Comparison of ENCODE assay signal across 9 mouse cellular contexts in the genomic region with DNA sequence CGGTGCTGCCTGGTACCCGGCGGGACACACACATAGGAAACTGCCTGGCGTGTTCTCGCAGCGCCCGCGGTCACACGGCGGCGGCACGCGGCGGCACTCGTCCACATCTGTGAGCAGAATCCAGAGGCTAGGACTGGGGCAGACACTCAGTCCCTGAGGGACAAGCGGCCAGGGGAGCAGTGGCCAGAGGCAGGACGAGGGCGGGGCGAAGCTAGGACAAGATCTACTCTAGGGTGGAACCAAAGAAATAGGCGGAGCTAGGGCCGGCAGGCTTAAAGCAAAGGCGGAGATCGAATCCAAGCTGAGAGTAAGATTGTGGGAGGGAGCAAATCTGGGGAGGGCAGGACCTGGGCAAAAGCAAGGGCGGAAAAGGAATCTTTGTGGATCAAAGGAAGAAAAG. TPM values are rescaled to one million over a fixed set of nuclear protein-coding genes. Genes with fewer than 3 reads are reported as not detected.
DNase-seq lines count a peak whose midpoint lies in the region; ATAC-seq lines count a peak whose summit lies in the region.
"Had no signal": no experiment of that assay in that cellular context is flagged by ENCODE, and none has a peak within 500 bp of the region (broad histone marks: within the 10 kb centered on the region; RNA-seq: fewer than 3 reads in every experiment).

No protein-coding gene starts in this region.

- H3K9ac ChIP-seq in forebrain, embryonic 15.5 days (replicated peaks): no peak overlapping the region; the same call in 1 of the 2 replicates
- H3K9ac ChIP-seq in midbrain, embryonic 11.5 days (ENCODE audit: low read length): no peak overlapping the region
- H3K9ac ChIP-seq: liver, embryonic 14.5 days had no signal

- H3K4me1 ChIP-seq in forebrain, embryonic 15.5 days: peaks cover 18% of the 10 kb centered on the region
- peaks cover 44% of the 10 kb centered on the region for H3K4me1 ChIP-seq in limb, embryonic 10.5 days
- H3K4me1 ChIP-seq in midbrain, embryonic 11.5 days (ENCODE audit: control insufficient read depth, insufficient read depth, low read length): peaks cover 7% of the 10 kb centered on the region

- no peak for DNase-seq in frontal cortex, postnatal 36 days (ENCODE audit: low spot score in 2 of 2)
- DNase-seq in heart, postnatal 4 days: peak; percentile 77
- peak; percentile 74 for DNase-seq in limb, embryonic 10.5 days (ENCODE audit: low spot score)
- DNase-seq in midbrain, embryonic 11.5 days (ENCODE audit: low spot score, missing footprints): peak; percentile 91
- DNase-seq in urinary bladder, postnatal 36 days (ENCODE audit: low spot score in 2 of 2): peak; percentile 61 to 83
- DNase-seq in right cerebral cortex, postnatal 4 days: no peak

- no peaks in the 10 kb centered on the region for H3K9me3 ChIP-seq in forebrain, embryonic 15.5 days
- H3K9me3 ChIP-seq in limb, embryonic 10.5 days (replicated peaks): no peaks in the 10 kb centered on the region
- no peaks in the 10 kb centered on the region for H3K9me3 ChIP-seq in midbrain, embryonic 11.5 days (ENCODE audit: control insufficient read depth, low read length)

- H3K36me3 ChIP-seq in forebrain, embryonic 15.5 days: no peaks in the 10 kb centered on the region
- peaks cover 2% of the 10 kb centered on the region; the same call in 1 of the 2 replicates for H3K36me3 ChIP-seq in limb, embryonic 10.5 days
- no peaks in the 10 kb centered on the region for H3K36me3 ChIP-seq in midbrain, embryonic 11.5 days (ENCODE audit: control insufficient read depth, insufficient read depth, low read length)

- 4% methylated on average over 24 of the region's 24 CpGs for WGBS in forebrain, embryonic 15.5 days
- under 1% methylated on average over 24 of the region's 24 CpGs for WGBS in limb, embryonic 10.5 days
- 1% methylated on average over 24 of the region's 24 CpGs for WGBS in midbrain, embryonic 11.5 days

- 0 out of 2 replicates have a peak, but pooled peaks have one; percentile 34 for ATAC-seq in frontal cortex, adult (ENCODE audit: low TSS enrichment)
- ATAC-seq in forebrain, embryonic 15.5 days (replicated peaks): peak; percentile 46; the same call in 1 of the 2 replicates
- ATAC-seq in midbrain, embryonic 11.5 days (ENCODE audit: low FRiP score): peak; percentile 43

- H3K4me2 ChIP-seq in forebrain, embryonic 15.5 days (replicated peaks): peak overlapping the region; percentile 33
- H3K4me2 ChIP-seq in midbrain, embryonic 11.5 days: peak overlapping the region; percentile 44

- H3K27ac ChIP-seq in forebrain, embryonic 15.5 days (replicated peaks): no peak overlapping the region
- peak overlapping the region; percentile 32 for H3K27ac ChIP-seq in limb, embryonic 10.5 days
- H3K27ac ChIP-seq in midbrain, embryonic 11.5 days (ENCODE audit: low read depth, low read length): no peak overlapping the region
- H3K27ac ChIP-seq: liver, embryonic 14.5 days had no signal

- peak overlapping the region; percentile 22 for H3K4me3 ChIP-seq in forebrain, embryonic 15.5 days
- peak overlapping the region; percentile 50 for H3K4me3 ChIP-seq in limb, embryonic 10.5 days
- H3K4me3 ChIP-seq in midbrain, embryonic 11.5 days (ENCODE audit: low read depth, low read length): peak overlapping the region; percentile 25

- H3K27me3 ChIP-seq in forebrain, embryonic 15.5 days: peaks cover 54% of the 10 kb centered on the region
- peaks cover 100% of the 10 kb centered on the region for H3K27me3 ChIP-seq in limb, embryonic 10.5 days (ENCODE audit: low read depth, poor library complexity, severe bottlenecking)
- H3K27me3 ChIP-seq in midbrain, embryonic 11.5 days (ENCODE audit: control insufficient read depth, insufficient read depth, low read length): peaks cover 60% of the 10 kb centered on the region

RNA-seq across cellular contexts. Expression of gene Ltbp4, which starts 11.8 kb away (rescaled TPM):
- 13.3 and 15.0 TPM in 2 replicates for polyA plus RNA-seq in forebrain, embryonic 15.5 days (2015; fragmentation: Nextera tagmentation; extraction: Ambion mirVana)
- 100 to 1,000 TPM; 238 to 255 TPM for total RNA-seq in heart, postnatal 4 days (2021)
- polyA plus RNA-seq in limb, embryonic 10.5 days (2016; fragmentation: Nextera tagmentation; extraction: Ambion mirVana): 6.7 and 10.6 TPM in 2 replicates
- 2.9 and 5.8 TPM in 2 replicates for polyA plus RNA-seq in midbrain, embryonic 11.5 days (2014; fragmentation: Nextera tagmentation; extraction: Ambion mirVana)

RNA-seq across cellular contexts. Expression of gene Shkbp1, which starts 30.1 kb away (rescaled TPM):
- polyA plus RNA-seq in forebrain, embryonic 15.5 days (2015; fragmentation: Nextera tagmentation; extraction: Ambion mirVana): 90.2 and 91.5 TPM in 2 replicates
- total RNA-seq in heart, postnatal 4 days (2021): 10 to 100 TPM; 18.4 to 19.8 TPM
- 46.1 and 61.2 TPM in 2 replicates for polyA plus RNA-seq in limb, embryonic 10.5 days (2016; fragmentation: Nextera tagmentation; extraction: Ambion mirVana)
- 45.9 and 50.7 TPM in 2 replicates for polyA plus RNA-seq in midbrain, embryonic 11.5 days (2014; fragmentation: Nextera tagmentation; extraction: Ambion mirVana)

RNA-seq across cellular contexts. Expression of gene Gm20479, which starts 31.5 kb away (rescaled TPM):
- 0.46 TPM in 1 of 2 replicates, not detected in the other for polyA plus RNA-seq in forebrain, embryonic 15.5 days (2015; fragmentation: Nextera tagmentation; extraction: Ambion mirVana)
- total RNA-seq in heart, postnatal 4 days (2021): 1 to 10 TPM in 1 of 2 experiments, not detected in 1; 3.7 TPM
- not detected in 2 replicates for polyA plus RNA-seq in limb, embryonic 10.5 days (2016; fragmentation: Nextera tagmentation; extraction: Ambion mirVana)
- not detected in 2 replicates for polyA plus RNA-seq in midbrain, embryonic 11.5 days (2014; fragmentation: Nextera tagmentation; extraction: Ambion mirVana)

Comparison
In these comparisons a context has a peak if more than half of its experiments do, and no peak if none do; other contexts are left out.
1. DNase-seq: peak in heart, postnatal 4 days (single experiment), limb, embryonic 10.5 days (single experiment), midbrain, embryonic 11.5 days (single experiment) and urinary bladder, postnatal 36 days (2 of 2); none in frontal cortex, postnatal 36 days (0 of 2) and right cerebral cortex, postnatal 4 days (single experiment).
2. Peak in every context shown above with its lines, with median percentiles within 50 percentile points of each other: ATAC-seq and H3K4me3 ChIP-seq.